Mouse (Mus musculus) heart, adult 2 months (tissue): Measurements from ENCODE around the gene Tub.

Experiments
- CTCF ChIP-seq: fragments of 200-600 bp; IDR thresholded peaks from 2 replicates; pipeline ENCODE4 v1.8.1; 2022; ENCODE audit warnings: antibody characterized with exemption, mild to moderate bottlenecking, moderate library complexity
- EP300 ChIP-seq: fragments of 200-500 bp; IDR thresholded peaks from 2 replicates; pipeline ENCODE4 v1.6.1; 2011; ENCODE audit warnings: low read depth, low read length, control low read depth; ENCODE audit not compliant: insufficient read depth
- POLR2A ChIP-seq: fragments of 200-500 bp; IDR thresholded peaks from 2 replicates; pipeline ENCODE4 v1.6.1; 2011; ENCODE audit warnings: mild to moderate bottlenecking, low read depth, low read length, control low read depth; ENCODE audit not compliant: insufficient read depth

GRCm38 (mm10) chr7:108927043-108927442 is 23.1 kb upstream of the Tub start:
- TF ChIP-seq POLR2A, result no peak
- TF ChIP-seq CTCF, result no peak
- no peak for TF ChIP-seq EP300
